In the genomic region with DNA sequence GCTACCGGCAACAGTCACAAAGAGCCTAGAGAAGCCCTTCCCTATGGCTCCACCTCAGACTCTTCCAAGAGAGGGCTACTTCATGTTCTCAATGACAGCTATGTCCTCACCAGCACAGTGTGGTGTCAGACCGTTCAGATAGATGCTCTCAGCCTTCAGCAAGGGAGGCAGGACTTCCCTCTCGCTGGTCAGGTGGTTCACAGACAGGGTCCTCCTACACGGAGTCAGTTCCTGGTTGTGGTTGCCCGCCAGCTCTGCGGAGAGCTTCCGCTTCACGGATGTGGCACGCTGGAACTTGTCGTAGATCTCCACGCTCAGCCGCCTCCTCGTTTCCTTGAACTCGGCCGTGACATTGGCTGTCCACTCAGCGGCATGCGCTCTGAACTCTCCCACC, we compare ENCODE assay signal across 18 mouse cellular contexts.
DNase-seq lines count a peak whose midpoint lies in the region; ATAC-seq and TF ChIP-seq lines count a peak whose summit lies in the region.
"Had no signal": no experiment of that assay in that cellular context is flagged by ENCODE, and none has a peak within 500 bp of the region (broad histone marks: within the 10 kb centered on the region; RNA-seq: fewer than 3 reads in every experiment).

No protein-coding gene starts in this region.

- ATAC-seq in embryonic facial prominence, embryonic 11.5 days (replicated peaks; ENCODE audit: insufficient number of reproducible peaks, low FRiP score, low TSS enrichment, low read depth), result 0 out of 2 replicates have a peak, but pooled peaks have one; percentile 29
- ATAC-seq in megakaryocyte, adult 5-6 weeks (ENCODE audit: poor library complexity, severe bottlenecking), result no peak
- ATAC-seq in hindbrain, embryonic 12.5 days (ENCODE audit: low FRiP score), result peak; percentile 61
- no peak for ATAC-seq in intestine, embryonic 15.5 days

- no peak overlapping the region for H3K4me3 ChIP-seq in embryonic facial prominence, embryonic 11.5 days (ENCODE audit: low read depth, low read length)
- H3K4me3 ChIP-seq in embryonic facial prominence, embryonic 10.5 days, result no peak overlapping the region
- peak overlapping the region; percentile 15 for H3K4me3 ChIP-seq in megakaryocyte, embryonic 14.5 days (replicated peaks)
- peak overlapping the region; percentile 49; the same call in 1 of the 2 replicates for H3K4me3 ChIP-seq in E14TG2a.4 (replicated peaks; ENCODE audit: low read length)
- H3K4me3 ChIP-seq in hindbrain, embryonic 12.5 days, result no peak overlapping the region
- no peak overlapping the region for H3K4me3 ChIP-seq in gastrocnemius, adult 2 months
- H3K4me3 ChIP-seq in intestine, embryonic 15.5 days (replicated peaks), result no peak overlapping the region
- H3K4me3 ChIP-seq: embryonic facial prominence, embryonic 13.5 days; layer of hippocampus, adult 2 months; left cerebral cortex, adult 2 months had no signal

- no peak for DNase-seq in embryonic facial prominence, embryonic 11.5 days (ENCODE audit: low spot score)
- DNase-seq in embryonic facial prominence, embryonic 10.5 days (ENCODE audit: low spot score), result no peak
- DNase-seq in gastrocnemius, adult 2 months, result no peak
- DNase-seq: gastrocnemius, postnatal 36 days; kidney, adult 11 months; right cerebral cortex, adult 18-20 months; thymus, adult 2 months had no signal

- no peaks in the 10 kb centered on the region for H3K9me3 ChIP-seq in embryonic facial prominence, embryonic 11.5 days (replicated peaks; ENCODE audit: control insufficient read depth, low read length)
- no peaks in the 10 kb centered on the region for H3K9me3 ChIP-seq in embryonic facial prominence, embryonic 10.5 days
- H3K9me3 ChIP-seq in megakaryocyte, embryonic 14.5 days, result peaks cover 47% of the 10 kb centered on the region
- H3K9me3 ChIP-seq in E14TG2a.4 (ENCODE audit: low read length), result peaks cover 12% of the 10 kb centered on the region; the same call in 1 of the 2 replicates
- no peaks in the 10 kb centered on the region; the same call in 1 of the 2 replicates for H3K9me3 ChIP-seq in hindbrain, embryonic 12.5 days (replicated peaks)
- no peaks in the 10 kb centered on the region for H3K9me3 ChIP-seq in intestine, embryonic 15.5 days
- H3K9me3 ChIP-seq: embryonic facial prominence, embryonic 13.5 days had no signal

- no peak for TF ChIP-seq CTCF in E14TG2a.4 (conservative IDR thresholded peaks at IDR 0.05; ENCODE audit: low read length)
- no peak for TF ChIP-seq CTCF in gastrocnemius, adult 2 months (IDR thresholded peaks at IDR 0.05)

- intact Hi-C loops in gastrocnemius, adult 2 months (cut with DNase I), result no loop called here

- no peak overlapping the region for H3K9ac ChIP-seq in embryonic facial prominence, embryonic 11.5 days (replicated peaks; ENCODE audit: low read length)
- H3K9ac ChIP-seq in hindbrain, embryonic 12.5 days, result no peak overlapping the region
- H3K9ac ChIP-seq in intestine, embryonic 15.5 days, result no peak overlapping the region
- H3K9ac ChIP-seq: embryonic facial prominence, embryonic 13.5 days; liver, embryonic 14.5 days had no signal

- H3K36me3 ChIP-seq in embryonic facial prominence, embryonic 11.5 days (replicated peaks; ENCODE audit: control insufficient read depth, insufficient read depth, low read depth, low read length), result no peaks in the 10 kb centered on the region
- no peaks in the 10 kb centered on the region; the same call in 1 of the 2 replicates for H3K36me3 ChIP-seq in embryonic facial prominence, embryonic 10.5 days (replicated peaks)
- H3K36me3 ChIP-seq in megakaryocyte, embryonic 14.5 days (replicated peaks; ENCODE audit: low read length), result no peaks in the 10 kb centered on the region
- no peaks in the 10 kb centered on the region for H3K36me3 ChIP-seq in E14TG2a.4 (ENCODE audit: insufficient read depth, low read length)
- H3K36me3 ChIP-seq in hindbrain, embryonic 12.5 days, result peaks cover 6% of the 10 kb centered on the region; the same call in 1 of the 2 replicates
- H3K36me3 ChIP-seq in intestine, embryonic 15.5 days, result no peaks in the 10 kb centered on the region

- no peaks in the 10 kb centered on the region for H3K27me3 ChIP-seq in embryonic facial prominence, embryonic 11.5 days (ENCODE audit: control insufficient read depth, insufficient read depth, low read length)
- no peaks in the 10 kb centered on the region for H3K27me3 ChIP-seq in embryonic facial prominence, embryonic 10.5 days (replicated peaks; ENCODE audit: low read depth, poor library complexity, severe bottlenecking)
- no peaks in the 10 kb centered on the region for H3K27me3 ChIP-seq in megakaryocyte, embryonic 14.5 days (replicated peaks)
- peaks cover 5% of the 10 kb centered on the region; the same call in 1 of the 2 replicates for H3K27me3 ChIP-seq in E14TG2a.4 (ENCODE audit: insufficient read depth, low read length)
- no peaks in the 10 kb centered on the region for H3K27me3 ChIP-seq in hindbrain, embryonic 12.5 days
- H3K27me3 ChIP-seq in intestine, embryonic 15.5 days (replicated peaks), result no peaks in the 10 kb centered on the region
- H3K27me3 ChIP-seq: embryonic facial prominence, embryonic 13.5 days had no signal

- no peaks in the 10 kb centered on the region for H3K4me1 ChIP-seq in embryonic facial prominence, embryonic 11.5 days (ENCODE audit: control insufficient read depth, insufficient read depth, low read length)
- peaks cover 2% of the 10 kb centered on the region; the same call in 1 of the 2 replicates for H3K4me1 ChIP-seq in embryonic facial prominence, embryonic 10.5 days
- no peaks in the 10 kb centered on the region for H3K4me1 ChIP-seq in megakaryocyte, embryonic 14.5 days
- peaks cover 11% of the 10 kb centered on the region for H3K4me1 ChIP-seq in E14TG2a.4 (replicated peaks; ENCODE audit: low read depth, low read length)
- peaks cover 9% of the 10 kb centered on the region for H3K4me1 ChIP-seq in hindbrain, embryonic 12.5 days
- H3K4me1 ChIP-seq in intestine, embryonic 15.5 days (replicated peaks), result no peaks in the 10 kb centered on the region
- H3K4me1 ChIP-seq: embryonic facial prominence, embryonic 13.5 days had no signal

- no peak overlapping the region for H3K27ac ChIP-seq in embryonic facial prominence, embryonic 11.5 days (replicated peaks; ENCODE audit: low read depth, low read length)
- no peak overlapping the region for H3K27ac ChIP-seq in embryonic facial prominence, embryonic 10.5 days (replicated peaks)
- H3K27ac ChIP-seq in hindbrain, embryonic 12.5 days, result no peak overlapping the region
- no peak overlapping the region for H3K27ac ChIP-seq in gastrocnemius, adult 2 months
- no peak overlapping the region for H3K27ac ChIP-seq in intestine, embryonic 15.5 days
- H3K27ac ChIP-seq: embryonic facial prominence, embryonic 13.5 days; kidney, postnatal 0 days; layer of hippocampus, adult 2 months; left cerebral cortex, adult 2 months; liver, embryonic 14.5 days had no signal

- WGBS in embryonic facial prominence, embryonic 11.5 days, result 91% methylated on average over 17 of the region's 17 CpGs
- WGBS in embryonic facial prominence, embryonic 10.5 days, result 90% methylated on average over 17 of the region's 17 CpGs
- WGBS in hindbrain, embryonic 12.5 days, result 86% methylated on average over 17 of the region's 17 CpGs
- 88% methylated on average over 17 of the region's 17 CpGs for WGBS in intestine, embryonic 15.5 days

- no peak overlapping the region for H3K4me2 ChIP-seq in embryonic facial prominence, embryonic 11.5 days (ENCODE audit: low read depth, low read length)
- no peak overlapping the region for H3K4me2 ChIP-seq in hindbrain, embryonic 12.5 days (replicated peaks)
- H3K4me2 ChIP-seq in intestine, embryonic 15.5 days (replicated peaks), result no peak overlapping the region
- H3K4me2 ChIP-seq: embryonic facial prominence, embryonic 13.5 days; heart, embryonic 11.5 days had no signal

Comparison
In these comparisons a context has a peak if more than half of its experiments do, and no peak if none do; other contexts are left out.
1. ATAC-seq: peak in embryonic facial prominence, embryonic 11.5 days (single experiment) and hindbrain, embryonic 12.5 days (single experiment); none in megakaryocyte, adult 5-6 weeks (single experiment) and intestine, embryonic 15.5 days (single experiment).
2. H3K4me3 ChIP-seq: peak in megakaryocyte, embryonic 14.5 days (single experiment) and E14TG2a.4 (single experiment); none in embryonic facial prominence, embryonic 11.5 days (single experiment), embryonic facial prominence, embryonic 10.5 days (single experiment), hindbrain, embryonic 12.5 days (single experiment), gastrocnemius, adult 2 months (single experiment) and intestine, embryonic 15.5 days (single experiment).